Mouse (Mus musculus) embryonic facial prominence, embryonic 10.5 days (tissue): ENCODE measurements around the gene Fam71f1. TPM values are rescaled to one million over a fixed set of nuclear protein-coding genes. Genes with fewer than 3 reads are reported as not detected.
"Not testable (repeated sequence)": the region's sequence is repeated elsewhere in the genome, so short reads cannot be mapped to it uniquely, and the experiment has no call there.

Experiments used
- DNase-seq: peaks from one replicate; pipeline ENCODE4 v3.0.0-alpha.2; 2017; ENCODE audit warnings: low spot score
- H3K27ac ChIP-seq: fragments of 300-500 bp; sonication (generic); replicated peaks from 2 replicates; pipeline ENCODE4 v1.5.1; 2016; ENCODE audit warnings: mild to moderate bottlenecking
- H3K27me3 ChIP-seq: fragments of 300-500 bp; sonication (generic); replicated peaks from 2 replicates; pipeline ENCODE4 v1.6.1; 2016; ENCODE audit warnings: low read depth, mild to moderate bottlenecking; ENCODE audit not compliant: poor library complexity, severe bottlenecking
- H3K36me3 ChIP-seq: fragments of 300-500 bp; sonication (generic); replicated peaks from 2 replicates; pipeline ENCODE4 v1.6.1; 2016; ENCODE audit warnings: mild to moderate bottlenecking, moderate library complexity
- H3K4me1 ChIP-seq: fragments of 300-500 bp; sonication (generic); 2 replicates; pipeline ENCODE4 v1.6.1; 2016
- H3K4me3 ChIP-seq: fragments of 300-500 bp; sonication (generic); 2 replicates; pipeline ENCODE4 v1.5.1; 2016; ENCODE audit warnings: mild to moderate bottlenecking, moderate library complexity
- H3K9me3 ChIP-seq: fragments of 300-500 bp; sonication (generic); 2 replicates; pipeline ENCODE4 v1.6.1; 2016; ENCODE audit warnings: mild to moderate bottlenecking
- WGBS: fragments of 180-500 bp; shearing (Covaris S2); methylation state at CpG from one replicate; pipeline ENCODE4 v1.1.7; 2016; 5-methylcytosine and 5-hydroxymethylcytosine counted together
- polyA plus RNA-seq: library from polyadenylated mRNA; unstranded; fragments of >200 nt; fragmentation: Nextera tagmentation; extraction: Ambion mirVana; gene quantifications from 2 replicates; pipeline ENCODE4 v1.2.1, GENCODE M21; 2016

The Fam71f1 gene
- polyA plus RNA-seq, 1 experiment from 2014 or later = not detected

DNA sequence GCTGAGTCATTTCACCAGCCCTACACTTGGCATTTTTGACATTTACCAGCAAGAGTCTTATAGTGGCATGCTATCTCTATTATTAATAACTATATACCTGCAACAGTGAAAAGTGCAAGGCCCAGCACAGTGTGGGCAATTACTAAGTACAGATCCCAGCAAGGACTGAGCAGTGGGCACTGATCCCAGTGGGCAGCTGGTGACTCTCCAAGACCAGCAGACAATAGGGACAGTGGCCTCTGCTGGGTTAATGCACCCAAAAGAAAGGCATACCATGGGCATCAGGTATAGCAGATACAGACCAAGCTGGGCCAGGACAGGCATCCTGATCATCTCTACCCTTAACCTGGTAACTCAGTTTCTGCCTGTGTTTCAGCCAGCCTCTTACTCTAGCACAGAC is 15.7 kb upstream of the Fam71f1 start:
- Histone ChIP-seq H3K27me3 (no peaks in the 10 kb centered on the region), H3K4me1 (peaks cover 9% of the 10 kb centered on the region; the same call in 1 of the 2 replicates), H3K9me3 (peaks cover 7% of the 10 kb centered on the region; the same call in 1 of the 2 replicates), H3K4me3 (no peak overlapping the region), H3K36me3 (no peaks in the 10 kb centered on the region), H3K27ac (no peak overlapping the region)
- no peak for DNase-seq

DNA sequence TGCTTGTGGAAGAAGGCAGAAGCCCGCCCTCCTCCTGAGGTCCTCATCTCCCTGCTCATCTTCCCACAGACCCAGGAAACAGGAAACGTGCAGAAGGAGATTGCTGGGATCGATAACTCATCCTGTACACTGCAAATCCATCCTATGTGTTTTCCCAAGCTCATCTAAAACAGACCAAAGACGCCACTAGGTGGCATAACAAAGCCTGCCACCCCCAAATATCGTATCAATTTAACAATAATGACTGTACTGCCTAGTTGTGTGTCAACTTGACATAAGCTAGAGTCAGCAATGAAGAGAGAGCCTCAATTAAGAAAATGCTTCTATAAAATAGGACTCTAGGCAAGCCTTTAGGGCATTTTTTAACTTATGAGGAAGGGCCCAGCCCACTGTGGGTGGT is 15.2 kb upstream of the Fam71f1 start:
- Histone ChIP-seq H3K4me3 (no peak overlapping the region), H3K27ac (no peak overlapping the region), H3K36me3 (no peaks in the 10 kb centered on the region), H3K4me1 (peaks cover 9% of the 10 kb centered on the region; the same call in 1 of the 2 replicates), H3K27me3 (no peaks in the 10 kb centered on the region), H3K9me3 (peaks cover 7% of the 10 kb centered on the region; the same call in 1 of the 2 replicates)
- no peak for DNase-seq
- 51% methylated on average over 5 of the region's 5 CpGs for WGBS

DNA sequence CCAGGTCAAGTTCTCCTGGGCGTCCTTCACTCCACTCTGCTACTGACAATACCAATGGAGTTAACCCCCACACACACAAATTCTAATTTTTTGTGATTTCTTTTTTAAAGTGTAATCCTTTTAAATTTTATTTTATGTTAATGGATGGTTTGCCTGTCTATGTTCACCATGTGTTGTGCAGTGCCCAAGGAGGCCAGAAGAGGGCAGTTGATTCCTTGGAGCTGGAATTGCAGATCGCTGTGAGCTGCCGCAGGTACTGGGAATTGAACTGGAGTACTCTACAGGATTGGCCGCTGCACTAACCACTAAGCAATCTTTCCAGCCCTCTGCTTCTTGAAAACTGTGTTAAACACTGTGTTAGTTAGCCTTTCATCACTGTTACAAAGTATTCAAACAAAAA is 13.5 kb upstream of the Fam71f1 start:
- no peak overlapping the region for H3K4me3 ChIP-seq
- H3K36me3 ChIP-seq = no peaks in the 10 kb centered on the region
- H3K27ac ChIP-seq = no peak overlapping the region
- H3K27me3 ChIP-seq = no peaks in the 10 kb centered on the region
- WGBS = 87% methylated on average over 4 of the region's 4 CpGs
- H3K4me1 ChIP-seq = peaks cover 9% of the 10 kb centered on the region; the same call in 1 of the 2 replicates
- DNase-seq = no peak
- H3K9me3 ChIP-seq = 0 out of 2 replicates have a peak, but pooled peaks cover 4% of the 10 kb centered on the region

DNA sequence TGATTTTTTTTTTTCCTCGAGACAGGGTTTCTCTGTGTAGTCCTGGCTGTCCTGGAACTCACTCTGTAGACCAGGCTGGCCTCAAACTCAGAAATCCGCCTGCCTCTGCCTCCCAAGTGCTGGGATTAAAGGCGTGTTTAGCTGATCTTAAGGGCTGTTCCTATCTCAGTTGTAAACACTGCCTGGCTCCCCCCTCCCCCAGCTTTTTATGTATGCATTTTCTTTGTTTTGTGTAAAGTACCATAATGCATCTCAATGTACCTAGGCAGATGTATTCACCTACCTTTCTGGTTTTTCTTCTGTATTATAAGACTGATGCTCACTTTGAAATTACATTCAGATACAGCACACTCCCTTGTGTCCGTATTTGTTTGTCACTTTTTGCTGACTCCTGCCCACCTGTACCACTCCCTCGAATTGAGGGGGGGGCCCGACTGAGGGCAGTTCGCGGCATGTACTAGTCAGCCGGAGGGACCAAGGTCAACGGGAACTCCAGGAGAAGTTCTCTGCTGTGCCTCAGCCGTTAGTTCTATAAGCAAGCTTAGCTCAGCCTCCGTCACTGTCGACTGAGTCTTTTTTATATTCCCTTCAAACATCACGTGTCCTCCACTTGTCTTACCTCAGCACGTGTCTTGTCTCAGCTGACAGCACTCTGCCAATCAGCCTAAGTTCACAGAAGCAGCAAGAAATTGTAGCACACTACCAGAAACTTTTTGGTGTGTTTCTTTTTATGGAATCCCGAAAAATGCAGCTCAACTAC is 9.9 kb upstream of the Fam71f1 start:
- H3K27ac ChIP-seq = no peak overlapping the region
- no peaks in the 10 kb centered on the region for H3K27me3 ChIP-seq

DNA sequence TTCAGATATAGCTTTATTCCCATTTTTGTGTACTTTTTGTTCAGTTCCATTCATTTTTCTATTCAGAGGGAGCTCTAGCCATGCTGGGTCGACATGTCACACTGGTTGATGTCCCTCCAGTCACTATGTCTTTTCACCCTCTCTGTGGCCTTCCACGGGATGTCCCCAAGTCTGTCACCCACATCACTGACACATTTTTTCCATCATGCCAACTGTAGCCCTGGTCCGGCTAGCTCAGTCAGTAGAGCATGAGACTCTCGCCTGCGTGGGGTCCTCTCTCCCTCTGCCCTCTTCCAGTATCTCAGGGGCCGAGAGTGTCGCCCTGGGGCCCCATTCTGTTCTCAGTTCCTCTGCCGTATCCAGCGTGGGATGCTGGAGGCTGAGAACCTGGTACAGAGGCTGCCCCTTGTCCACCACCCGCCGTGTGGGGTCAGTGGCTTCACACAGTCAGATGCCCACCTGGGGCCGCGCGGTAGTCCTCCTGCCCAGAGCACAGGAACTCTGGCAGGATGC is 5.2 kb upstream of the Fam71f1 start:
- WGBS = 60% methylated on average over 14 of the region's 14 CpGs
- Histone ChIP-seq H3K4me1 (peaks cover 3% of the 10 kb centered on the region; the same call in 1 of the 2 replicates), H3K4me3 (no peak overlapping the region), H3K27ac (no peak overlapping the region), H3K27me3 (no peaks in the 10 kb centered on the region), H3K9me3 (no peaks in the 10 kb centered on the region), H3K36me3 (no peaks in the 10 kb centered on the region)
- no peak for DNase-seq

More for the DNA sequence above, 9.9 kb upstream of the Fam71f1 start:
- H3K36me3 ChIP-seq = no peaks in the 10 kb centered on the region
- H3K9me3 ChIP-seq = 0 out of 2 replicates have a peak, but pooled peaks cover 4% of the 10 kb centered on the region
- H3K4me1 ChIP-seq = no peaks in the 10 kb centered on the region
- no peak overlapping the region for H3K4me3 ChIP-seq
- WGBS = 88% methylated on average over 16 of the region's 16 CpGs
- no peak for DNase-seq

DNA sequence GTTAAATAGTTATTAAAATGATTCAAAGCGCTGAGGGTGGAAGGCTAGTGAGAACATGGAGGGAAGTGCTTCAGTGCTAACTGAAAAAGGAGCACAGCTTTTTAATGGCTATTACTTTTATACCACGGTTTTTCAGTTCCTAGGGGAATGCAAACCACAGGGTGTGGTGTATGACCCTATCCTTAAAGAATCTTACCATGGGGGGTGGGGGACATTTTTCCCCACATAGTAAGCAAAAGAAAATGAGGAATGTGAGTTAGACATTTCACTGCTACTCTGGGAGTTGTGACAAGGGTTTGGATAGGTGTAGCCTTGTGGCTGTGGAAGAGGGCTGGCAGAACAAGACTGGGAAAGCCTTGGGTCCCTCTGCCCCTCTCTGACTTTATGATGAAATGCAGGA is 1.7 kb upstream of the Fam71f1 start:
- no peak for DNase-seq
- Histone ChIP-seq H3K27ac (no peak overlapping the region), H3K9me3 (no peaks in the 10 kb centered on the region), H3K4me3 (no peak overlapping the region), H3K36me3 (no peaks in the 10 kb centered on the region), H3K27me3 (no peaks in the 10 kb centered on the region), H3K4me1 (peaks cover 6% of the 10 kb centered on the region; the same call in 1 of the 2 replicates)
- WGBS = 86% methylated on average over 2 of the region's 2 CpGs

DNA sequence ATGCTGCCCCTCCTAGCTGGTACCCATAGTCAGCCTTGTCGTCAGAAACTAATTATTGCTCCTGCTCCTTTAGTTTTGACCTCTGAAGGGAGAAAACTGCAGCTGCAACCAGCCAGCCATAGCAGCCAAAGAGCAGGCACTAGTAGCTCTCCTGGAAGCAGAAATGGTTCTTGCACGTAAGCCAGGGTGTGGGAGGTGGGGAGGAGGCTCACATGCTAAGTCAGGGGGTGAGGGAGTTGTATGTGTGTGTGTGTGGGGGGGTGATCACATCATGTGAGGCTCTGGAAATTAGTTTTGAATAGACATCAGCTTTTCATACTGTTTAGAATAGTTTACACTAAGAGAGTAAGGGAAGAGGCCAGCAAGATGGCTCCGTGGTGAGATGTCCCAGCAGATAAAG is 999 bp upstream of the Fam71f1 start:
- 73% methylated on average over 3 of the region's 3 CpGs for WGBS
- no peak for DNase-seq
- Histone ChIP-seq H3K27ac (no peak overlapping the region), H3K4me1 (peaks cover 6% of the 10 kb centered on the region; the same call in 1 of the 2 replicates), H3K27me3 (no peaks in the 10 kb centered on the region), H3K36me3 (no peaks in the 10 kb centered on the region), H3K9me3 (no peaks in the 10 kb centered on the region), H3K4me3 (no peak overlapping the region)

DNA sequence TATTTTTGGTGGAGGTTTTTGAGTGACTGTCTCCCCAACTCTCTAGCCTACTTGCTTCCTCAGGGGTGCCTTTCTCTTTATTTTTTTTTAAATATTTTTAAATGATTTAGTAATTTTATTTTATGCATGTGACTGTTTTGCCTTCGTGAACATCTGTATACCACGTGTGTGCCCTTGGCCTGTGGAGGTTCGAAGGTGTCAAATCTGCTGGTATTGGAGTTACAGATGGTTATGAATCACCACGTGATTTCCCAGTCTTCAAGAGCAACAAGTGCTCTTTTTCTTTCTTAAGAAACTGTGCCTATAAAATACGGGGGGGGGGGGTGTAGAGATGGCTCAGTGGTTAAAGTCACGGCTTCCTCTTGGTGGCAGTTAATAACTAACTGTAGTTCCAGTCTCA is 2.6 kb downstream of the Fam71f1 start:
- DNase-seq = no peak
- H3K4me1 ChIP-seq = peaks cover 6% of the 10 kb centered on the region; the same call in 1 of the 2 replicates
- H3K36me3 ChIP-seq = no peaks in the 10 kb centered on the region
- no peak overlapping the region for H3K4me3 ChIP-seq
- H3K9me3 ChIP-seq = no peaks in the 10 kb centered on the region
- 82% methylated on average over 6 of the region's 6 CpGs for WGBS
- no peak overlapping the region for H3K27ac ChIP-seq
- H3K27me3 ChIP-seq = no peaks in the 10 kb centered on the region

DNA sequence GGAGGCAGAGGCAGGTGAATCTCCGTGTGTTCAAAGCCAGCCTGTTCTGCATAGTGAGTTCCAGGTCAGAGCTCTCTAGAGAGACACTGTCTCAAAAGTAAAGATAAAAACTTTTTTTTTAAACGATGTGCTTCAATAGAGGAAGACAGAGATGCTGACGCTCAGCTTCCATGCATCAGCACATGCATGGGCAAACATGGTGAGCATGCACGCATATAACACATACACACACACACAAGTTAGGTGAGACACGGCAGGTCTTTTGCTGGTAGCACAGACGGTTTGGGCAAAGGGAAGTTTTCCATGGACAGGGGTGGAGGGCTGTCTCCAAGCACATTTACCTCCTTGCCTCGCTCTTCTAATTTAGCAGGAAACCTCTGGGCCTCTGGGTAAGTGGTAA is 3.2 kb downstream of the Fam71f1 start:
- H3K36me3 ChIP-seq = no peaks in the 10 kb centered on the region
- no peak overlapping the region for H3K27ac ChIP-seq
- no peaks in the 10 kb centered on the region for H3K27me3 ChIP-seq
- no peak overlapping the region for H3K4me3 ChIP-seq
- 89% methylated on average over 7 of the region's 7 CpGs for WGBS
- DNase-seq = no peak
- H3K4me1 ChIP-seq = peaks cover 6% of the 10 kb centered on the region; the same call in 1 of the 2 replicates
- no peaks in the 10 kb centered on the region for H3K9me3 ChIP-seq

DNA sequence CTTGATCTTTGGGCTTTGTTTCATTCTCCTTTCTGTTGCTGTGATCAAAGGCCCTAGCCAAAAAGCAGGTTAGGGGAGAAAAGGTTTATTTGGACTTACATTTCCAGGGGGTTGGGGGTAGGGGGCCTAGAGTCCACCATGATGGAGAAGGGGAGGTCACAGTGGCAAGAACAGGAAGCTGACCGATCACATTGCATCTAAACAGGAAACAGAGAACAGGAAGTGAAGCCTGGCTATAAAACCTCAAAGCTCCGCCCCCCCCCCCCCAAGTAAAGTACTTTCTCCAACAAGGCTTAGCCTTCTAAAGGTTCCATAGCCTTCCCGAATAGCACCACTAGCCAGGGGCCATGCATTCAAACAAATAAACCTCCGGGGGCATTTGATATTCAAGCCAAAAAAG is 3.8 kb downstream of the Fam71f1 start:
- no peaks in the 10 kb centered on the region for H3K9me3 ChIP-seq
- peaks cover 6% of the 10 kb centered on the region; the same call in 1 of the 2 replicates for H3K4me1 ChIP-seq
- no peaks in the 10 kb centered on the region for H3K27me3 ChIP-seq
- no peak overlapping the region for H3K27ac ChIP-seq
- no peaks in the 10 kb centered on the region for H3K36me3 ChIP-seq
- no peak overlapping the region for H3K4me3 ChIP-seq
- 82% methylated on average over 4 of the region's 4 CpGs for WGBS
- no peak for DNase-seq

DNA sequence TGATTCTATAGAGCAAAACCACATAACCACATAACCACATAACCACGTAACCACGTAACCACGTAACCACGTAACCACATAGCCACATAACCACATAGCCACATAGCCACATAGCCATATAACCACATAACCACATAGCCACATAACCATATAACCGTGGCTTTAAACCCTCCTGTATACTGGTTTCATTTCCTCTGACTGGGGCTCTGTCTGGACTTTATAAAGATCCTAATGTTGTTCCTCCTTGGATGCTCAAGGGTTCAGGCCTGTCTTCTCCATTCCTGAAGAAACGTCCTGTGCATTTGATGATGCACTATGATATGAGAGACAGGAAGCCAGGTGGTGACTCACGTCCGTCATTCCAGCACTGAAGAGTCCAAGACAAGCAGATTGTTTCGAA is 8.0 kb downstream of the Fam71f1 start:
- Histone ChIP-seq H3K4me1 (peaks cover 4% of the 10 kb centered on the region; the same call in 1 of the 2 replicates), H3K27ac (no peak overlapping the region), H3K9me3 (no peaks in the 10 kb centered on the region), H3K4me3 (no peak overlapping the region), H3K36me3 (no peaks in the 10 kb centered on the region), H3K27me3 (no peaks in the 10 kb centered on the region)
- WGBS = 89% methylated on average over 9 of the region's 9 CpGs
- no peak for DNase-seq

DNA sequence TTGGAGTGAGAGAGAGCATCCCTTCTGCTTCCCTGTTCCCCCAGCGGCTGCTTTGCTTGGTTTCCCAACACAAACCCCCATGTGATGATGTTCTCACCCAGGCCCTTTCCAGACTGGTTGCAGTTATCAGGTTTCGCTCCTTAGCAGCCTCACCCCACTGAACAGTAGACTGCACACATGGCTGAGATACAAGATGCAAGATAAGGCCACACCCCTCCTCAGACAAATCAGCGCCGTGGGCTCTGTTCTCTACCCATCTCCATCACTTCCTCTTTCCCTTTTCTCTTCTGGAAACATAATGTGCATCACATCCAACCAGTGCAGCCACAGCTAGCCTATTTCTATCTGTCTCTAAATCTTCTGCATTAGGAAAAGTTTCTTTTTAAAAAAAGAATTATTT is 10.6 kb downstream of the Fam71f1 start:
- no peaks in the 10 kb centered on the region; the same call in 1 of the 2 replicates for H3K27me3 ChIP-seq
- H3K4me1 ChIP-seq = peaks cover 4% of the 10 kb centered on the region; the same call in 1 of the 2 replicates
- H3K27ac ChIP-seq = no peak overlapping the region
- no peaks in the 10 kb centered on the region for H3K9me3 ChIP-seq
- no peak overlapping the region for H3K4me3 ChIP-seq
- WGBS = 66% methylated on average over 4 of the region's 4 CpGs
- DNase-seq = no peak
- H3K36me3 ChIP-seq = no peaks in the 10 kb centered on the region

DNA sequence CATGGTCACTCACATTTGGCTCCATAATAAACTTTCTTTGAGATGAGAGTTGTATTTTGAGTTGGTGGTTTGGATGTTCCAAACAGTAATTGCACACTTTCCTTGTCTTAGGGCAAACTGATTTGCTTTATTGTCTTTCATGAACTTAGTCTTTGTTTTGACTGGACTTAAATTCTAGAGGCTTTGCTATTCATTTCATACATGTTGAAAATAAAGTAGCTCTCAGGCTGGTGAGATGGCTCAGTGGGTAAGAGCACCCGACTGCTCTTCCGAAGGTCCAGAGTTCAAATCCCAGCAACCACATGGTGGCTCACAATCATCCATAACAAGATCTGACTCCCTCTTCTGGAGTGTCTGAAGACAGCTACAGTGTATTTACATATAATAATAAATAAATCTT is 27.6 kb downstream of the Fam71f1 start:
- DNase-seq, H3K4me3 ChIP-seq, H3K27ac ChIP-seq, H3K9me3 ChIP-seq, H3K27me3 ChIP-seq, H3K36me3 ChIP-seq: not testable (repeated sequence)
- peaks cover 17% of the 10 kb centered on the region for H3K4me1 ChIP-seq
- WGBS = 95% methylated on average over 2 of the region's 2 CpGs
